Mouse (Mus musculus): ENCODE measurements at regions not wholly inside any gene's neighbourhood (a gene's known extent, or its start where the extent isn't known, plus 50 kb on each side); places are given as distances from the start of the nearest gene placed in this dataset.

DNA sequence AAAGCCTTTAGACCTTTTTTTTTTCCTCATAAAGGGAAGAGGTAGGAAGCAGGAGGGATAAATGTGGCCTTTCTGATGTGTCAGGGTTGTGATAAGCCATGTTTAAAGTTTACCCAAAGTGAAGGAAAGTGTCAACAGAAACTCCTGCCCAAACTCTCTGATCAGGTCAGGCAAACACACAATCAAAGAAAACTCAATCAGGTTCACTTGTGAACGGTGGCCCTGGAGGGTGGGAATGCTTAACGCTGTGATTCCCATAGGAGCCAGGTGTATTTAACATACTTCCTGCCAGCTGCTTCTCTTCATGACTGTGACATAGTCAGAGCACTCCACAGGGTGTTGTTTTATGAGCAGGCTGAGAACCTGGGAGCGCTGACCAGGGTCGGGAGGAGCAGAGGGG lies 59.1 kb upstream of the Sox9 start:
- no peaks in the 10 kb centered on the region for H3K9me3 ChIP-seq (ENCODE audit: low read depth, low read length)
- no peak overlapping the region for H3K4me2 ChIP-seq
- H3K27ac ChIP-seq (ENCODE audit: low read depth), result no peak overlapping the region
- H3K9ac ChIP-seq, result no peak overlapping the region
- ATAC-seq (ENCODE audit: insufficient read depth) (no peak), DNase-seq (no peak)
- H3K4me1 ChIP-seq (ENCODE audit: insufficient read depth), result 0 out of 2 replicates have a peak, but pooled peaks cover 2% of the 10 kb centered on the region
- H3K27me3 ChIP-seq (ENCODE audit: insufficient read depth, low read length), result no peaks in the 10 kb centered on the region
- TF ChIP-seq CTCF (IDR thresholded peaks at IDR 0.05; ENCODE audit: low read depth), result no peak
- H3K4me3 ChIP-seq (ENCODE audit: low read depth, low read length), result no peak overlapping the region
- 4% methylated on average over 4 of the region's 4 CpGs for WGBS
- H3K36me3 ChIP-seq (ENCODE audit: insufficient read depth), result no peaks in the 10 kb centered on the region

DNA sequence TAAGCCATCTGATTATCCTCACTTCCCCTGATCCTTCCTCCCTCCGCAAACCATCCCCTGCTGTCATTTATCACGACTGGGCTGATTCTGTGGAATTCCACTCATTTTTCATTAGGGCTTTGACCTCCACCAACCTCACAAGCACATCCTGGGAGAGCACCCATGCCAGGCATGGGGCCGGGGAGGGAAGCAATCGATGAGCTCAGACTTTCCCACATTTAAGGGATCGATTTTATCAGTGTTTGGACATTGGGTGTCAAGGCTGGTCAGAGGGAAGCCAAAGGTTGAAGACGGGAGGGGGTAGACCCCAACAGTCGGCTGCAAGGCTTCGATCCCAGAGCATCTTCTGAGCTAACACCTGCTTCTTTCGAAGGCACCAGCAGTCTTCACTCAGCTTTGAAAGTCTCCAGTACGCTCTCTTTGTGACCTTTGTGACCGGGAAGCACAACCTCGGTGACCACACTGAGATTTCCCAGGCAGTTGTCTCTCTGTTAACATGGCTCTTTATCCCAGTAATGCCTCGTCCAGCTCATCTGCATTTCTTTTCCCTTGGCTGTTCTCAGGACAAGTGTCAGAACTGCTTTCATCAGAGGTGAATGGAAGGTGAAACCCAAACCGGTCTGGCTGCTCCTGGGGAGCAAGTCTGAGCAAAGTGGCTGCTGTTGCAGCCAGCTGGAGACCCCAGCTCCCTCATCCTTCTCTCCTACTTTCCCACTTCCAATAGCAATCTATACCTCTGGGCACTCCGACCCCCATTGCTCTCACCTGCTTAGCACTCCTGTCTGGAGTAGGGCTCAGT lies 53.7 kb upstream of the Sox9 start:
- 10% methylated on average over 15 of the region's 15 CpGs for WGBS
- DNase-seq (peak; percentile 63), ATAC-seq (ENCODE audit: insufficient read depth) (peak; percentile 49; the same call in 1 of the 2 replicates)
- H3K27ac ChIP-seq (ENCODE audit: low read depth), result peak overlapping the region; percentile 46; the same call in 1 of the 2 replicates
- no peak overlapping the region for H3K4me3 ChIP-seq (ENCODE audit: low read depth, low read length)
- H3K4me2 ChIP-seq, result 0 out of 2 replicates have a peak overlapping the region, but pooled peaks have one; percentile 10
- H3K27me3 ChIP-seq (ENCODE audit: insufficient read depth, low read length), result no peaks in the 10 kb centered on the region
- H3K9me3 ChIP-seq (ENCODE audit: low read depth, low read length), result no peaks in the 10 kb centered on the region
- no peak overlapping the region for H3K9ac ChIP-seq
- H3K4me1 ChIP-seq (ENCODE audit: insufficient read depth), result peaks cover 5% of the 10 kb centered on the region; the same call in 1 of the 2 replicates
- TF ChIP-seq CTCF (IDR thresholded peaks at IDR 0.05; ENCODE audit: low read depth), result no peak
- H3K36me3 ChIP-seq (ENCODE audit: insufficient read depth), result no peaks in the 10 kb centered on the region

Measured in lung, embryonic 14.5 days (tissue).